Mouse (Mus musculus) adrenal gland, adult (tissue): ENCODE results near the gene Lrcol1.

Source experiments
- DNase-seq, 2 experiments: peaks; one replicate each; pipeline ENCODE4 v3.0.0; 2022 to 2023; ENCODE audit warnings: low spot score in 1 of 2; ENCODE audit not compliant: inconsistent age in 2 of 2

Lrcol1 gene

GRCm38 (mm10) chr5:110344524-110344923, at the start of gene Lrcol1:
TSS of gene Lrcol1 (plus strand) at chr5:110344730.
- no peak for DNase-seq

- no peak for DNase-seq
Measured at GRCm38 (mm10) chr5:110296637-110297036, 47.9 kb upstream of the Lrcol1 start.

GRCm38 (mm10) chr5:110300591-110300990, 43.9 kb upstream of the Lrcol1 start:
- DNase-seq, result no peak

GRCm38 (mm10) chr5:110308861-110309260, 35.7 kb upstream of the Lrcol1 start:
- DNase-seq, result no peak

GRCm38 (mm10) chr5:110313127-110313526, 31.4 kb upstream of the Lrcol1 start:
- no peak for DNase-seq

- no peak for DNase-seq
Measured at GRCm38 (mm10) chr5:110330508-110330907, 14.0 kb upstream of the Lrcol1 start.

- DNase-seq, result no peak
Measured at GRCm38 (mm10) chr5:110338792-110339191, 5.7 kb upstream of the Lrcol1 start.

- peak; percentile 61 to 85 for DNase-seq
Measured at GRCm38 (mm10) chr5:110342648-110343284, 1.8 kb upstream of the Lrcol1 start, which contains the start of gene P2rx2. TSS of gene P2rx2 (minus strand) at chr5:110343212.

- DNase-seq, result no peak
Measured at GRCm38 (mm10) chr5:110345553-110345952, 1.0 kb downstream of the Lrcol1 start.

- peak in 1 of 2 experiments; percentile 41 for DNase-seq
Measured at GRCm38 (mm10) chr5:110347006-110347405, 2.5 kb downstream of the Lrcol1 start.

GRCm38 (mm10) chr5:110354716-110355115, 10.2 kb downstream of the Lrcol1 start:
- DNase-seq, result peak in 1 of 2 experiments; percentile 72

- peak; percentile 78 to 94 for DNase-seq
Measured at GRCm38 (mm10) chr5:110357531-110358179, 13.1 kb downstream of the Lrcol1 start.

GRCm38 (mm10) chr5:110361465-110361864, 16.9 kb downstream of the Lrcol1 start:
- peak; percentile 58 to 80 for DNase-seq

- no peak for DNase-seq
Measured at GRCm38 (mm10) chr5:110362813-110363178, 18.3 kb downstream of the Lrcol1 start.

- DNase-seq, result peak; percentile 85 to 93
Measured at GRCm38 (mm10) chr5:110363179-110363821, 18.8 kb downstream of the Lrcol1 start.

GRCm38 (mm10) chr5:110363822-110364545, 19.5 kb downstream of the Lrcol1 start:
- peak; percentile 51 to 77 for DNase-seq

- peak; percentile 68 to 87 for DNase-seq
Measured at GRCm38 (mm10) chr5:110376802-110377433, 32.4 kb downstream of the Lrcol1 start.

GRCm38 (mm10) chr5:110378181-110378583, 33.7 kb downstream of the Lrcol1 start:
- no peak for DNase-seq

- DNase-seq, result no peak
Measured at GRCm38 (mm10) chr5:110379086-110379485, 34.6 kb downstream of the Lrcol1 start.

- DNase-seq, result no peak
Measured at GRCm38 (mm10) chr5:110379823-110380222, 35.3 kb downstream of the Lrcol1 start.

GRCm38 (mm10) chr5:110384491-110384890, 40.0 kb downstream of the Lrcol1 start:
- peak in 1 of 2 experiments; percentile 77 for DNase-seq
